Mouse (Mus musculus): ENCODE results near the gene Gm21833. TPM values are rescaled to one million over a fixed set of nuclear protein-coding genes. Genes with fewer than 3 reads are reported as not detected.

Gene Gm21833
- not detected for total RNA-seq (2023)

DNA sequence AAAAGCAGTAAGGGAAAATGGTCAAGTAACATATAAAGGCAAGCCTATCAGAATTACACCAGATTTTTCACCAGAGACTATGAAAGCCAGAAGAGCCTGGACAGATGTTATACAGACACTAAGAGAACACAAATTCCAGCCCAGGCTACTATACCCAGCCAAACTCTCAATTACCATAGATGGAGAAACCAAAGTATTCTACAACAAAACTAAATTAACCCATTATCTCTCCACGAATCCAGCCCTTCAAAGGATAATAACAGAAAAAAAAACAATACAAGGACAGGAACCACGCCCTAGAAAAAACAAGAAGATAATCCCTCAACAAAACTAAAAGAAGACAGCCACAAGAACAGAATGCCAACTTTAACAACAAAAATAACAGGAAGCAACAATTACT, at the start of gene Gm21833:
Gene Gm21833, plus strand, starts transcription at position 301 of the 400 bp plus-strand sequence.

All from neutrophil, adult 83 days (primary cell).